In genomic region chr13:49205381-49205998, GRCm38 (mm10) we compare ENCODE assay signal across 8 mouse cellular contexts. TPM values are rescaled to one million over a fixed set of nuclear protein-coding genes. Genes with fewer than 3 reads are reported as not detected.
DNase-seq lines count a peak whose midpoint lies in the region; ATAC-seq and TF ChIP-seq lines count a peak whose summit lies in the region.

No protein-coding gene starts in this region.

- H3K9me3 ChIP-seq in CH12.LX (replicated peaks; ENCODE audit: low read length): no peaks in the 10 kb centered on the region
- H3K9me3 ChIP-seq in heart, postnatal 0 days (replicated peaks; ENCODE audit: control insufficient read depth, low read length): no peaks in the 10 kb centered on the region
- H3K9me3 ChIP-seq in lung, embryonic 14.5 days (ENCODE audit: low read depth, low read length): no peaks in the 10 kb centered on the region

- TF ChIP-seq EP300 in CH12.LX (IDR thresholded peaks at IDR 0.05; ENCODE audit: low read length): no peak; the same call in 1 of the 2 replicates
- TF ChIP-seq EP300 in heart, postnatal 0 days (IDR thresholded peaks at IDR 0.05; ENCODE audit: low read depth): peak; percentile 76

- TF ChIP-seq POLR2A in CH12.LX (IDR thresholded peaks at IDR 0.05; ENCODE audit: low read depth, low read length): no peak
- no peak for TF ChIP-seq POLR2A in brain, embryonic 14.5 days (IDR thresholded peaks at IDR 0.05; ENCODE audit: borderline replicate concordance, extremely low read depth, insufficient read depth, insufficient read length, poor library complexity, severe bottlenecking)

- peak; percentile 80 to 94 for TF ChIP-seq CTCF in CH12.LX (conservative IDR thresholded peaks at IDR 0.05 in 1 of 2, IDR thresholded peaks at IDR 0.05 in 1 of 2; ENCODE audit: low read depth in 2 of 2, low read length in 2 of 2)
- TF ChIP-seq CTCF in brain, embryonic 14.5 days (IDR thresholded peaks at IDR 0.05; ENCODE audit: borderline replicate concordance, extremely low read depth, insufficient read depth, insufficient read length): peak; percentile 98
- peak; percentile 91 for TF ChIP-seq CTCF in heart, postnatal 0 days (IDR thresholded peaks at IDR 0.05; ENCODE audit: low read depth)
- peak; percentile 96 for TF ChIP-seq CTCF in lung, embryonic 14.5 days (IDR thresholded peaks at IDR 0.05; ENCODE audit: low read depth)

- no peak overlapping the region for H3K4me2 ChIP-seq in CH12.LX (ENCODE audit: insufficient read depth, low read depth, poor library complexity, severe bottlenecking)
- no peak overlapping the region; the same call in 1 of the 2 replicates for H3K4me2 ChIP-seq in heart, postnatal 0 days (ENCODE audit: low read depth, low read length)
- no peak overlapping the region for H3K4me2 ChIP-seq in lung, embryonic 14.5 days

- H3K36me3 ChIP-seq in CH12.LX (replicated peaks in 1 of 2; ENCODE audit: control insufficient read depth in 1 of 2, insufficient read depth in 1 of 2, low read length in 1 of 2): peaks cover 0 to 12% of the 10 kb centered on the region in 2 experiments
- peaks cover 50% of the 10 kb centered on the region for H3K36me3 ChIP-seq in heart, postnatal 0 days (replicated peaks; ENCODE audit: control insufficient read depth, insufficient read depth, low read length)
- H3K36me3 ChIP-seq in lung, embryonic 14.5 days (ENCODE audit: insufficient read depth): peaks cover 12% of the 10 kb centered on the region; the same call in 1 of the 2 replicates

- H3K27me3 ChIP-seq in CH12.LX (replicated peaks): no peaks in the 10 kb centered on the region
- H3K27me3 ChIP-seq in heart, postnatal 0 days (ENCODE audit: control insufficient read depth, insufficient read depth, low read length): no peaks in the 10 kb centered on the region
- H3K27me3 ChIP-seq in lung, embryonic 14.5 days (ENCODE audit: insufficient read depth, low read length): no peaks in the 10 kb centered on the region

- 30% methylated on average over 13 of the region's 13 CpGs for WGBS in heart, postnatal 0 days
- WGBS in lung, embryonic 14.5 days: 26% methylated on average over 13 of the region's 13 CpGs

- peak; percentile 66 for ATAC-seq in heart, postnatal 0 days (ENCODE audit: insufficient read depth, low read depth)
- ATAC-seq in lung, embryonic 14.5 days (ENCODE audit: insufficient read depth): peak; percentile 56; the same call in 1 of the 2 replicates
- ATAC-seq in neutrophil, adult 5-6 weeks (ENCODE audit: extremely low read depth, insufficient number of reproducible peaks, low FRiP score, poor library complexity, severe bottlenecking): peak; percentile 67

- dilution Hi-C loops in CH12.LX (cut with MboI; ENCODE audit: extremely low pct_ligation_motif_present, extremely low pct_unique_long_range_greater_than_20kb, low sequenced_read_pairs): no loop called here

- peak; percentile 90 for TF ChIP-seq RAD21 in CH12.LX (IDR thresholded peaks at IDR 0.05; ENCODE audit: low read depth, low read length)

- in situ Hi-C loops in CH12.LX (cut with MboI; ENCODE audit: low pct_ligation_motif_present, low pct_unique_long_range_greater_than_20kb, low sequenced_read_pairs): no loop called here

- peak; percentile 87 for DNase-seq in CH12.LX (ENCODE audit: extremely low read depth)
- DNase-seq in brain, embryonic 14.5 days (ENCODE audit: low read depth): peak; percentile 86
- DNase-seq in fibroblast of lung, adult 2 months (ENCODE audit: low read depth): peak; percentile 93
- DNase-seq in heart, postnatal 0 days (ENCODE audit: low spot score): peak; percentile 72
- DNase-seq in kidney, postnatal 36 days: peak; percentile 81 to 92
- peak; percentile 88 for DNase-seq in lung, embryonic 14.5 days
- peak; percentile 70 for DNase-seq in testis, postnatal 14 days (ENCODE audit: low spot score)

- no peaks in the 10 kb centered on the region for H3K79me2 ChIP-seq in CH12.LX (replicated peaks; ENCODE audit: control insufficient read depth, extremely low read depth, insufficient read depth, poor library complexity, severe bottlenecking)

- no peak overlapping the region for H3K4me3 ChIP-seq in CH12.LX (replicated peaks in 1 of 3; ENCODE audit: low read depth in 2 of 3, low read length in 2 of 3, poor library complexity in 1 of 3)
- no peak overlapping the region for H3K4me3 ChIP-seq in heart, postnatal 0 days (ENCODE audit: low read depth, low read length)
- no peak overlapping the region for H3K4me3 ChIP-seq in lung, embryonic 14.5 days (ENCODE audit: low read depth, low read length)

- peaks cover 4 to 16% of the 10 kb centered on the region in 2 experiments for H3K4me1 ChIP-seq in CH12.LX (ENCODE audit: control insufficient read depth in 1 of 2, insufficient read depth in 2 of 2)
- peaks cover 9% of the 10 kb centered on the region; the same call in 1 of the 2 replicates for H3K4me1 ChIP-seq in heart, postnatal 0 days (ENCODE audit: control insufficient read depth, insufficient read depth)
- H3K4me1 ChIP-seq in lung, embryonic 14.5 days (ENCODE audit: insufficient read depth): no peaks in the 10 kb centered on the region

- H3K27ac ChIP-seq in CH12.LX (ENCODE audit: insufficient read depth, low read depth): no peak overlapping the region
- H3K27ac ChIP-seq in heart, postnatal 0 days (ENCODE audit: low read depth): peak overlapping the region; percentile 26; the same call in 1 of the 2 replicates
- no peak overlapping the region for H3K27ac ChIP-seq in lung, embryonic 14.5 days (ENCODE audit: low read depth)

- H3K9ac ChIP-seq in CH12.LX (ENCODE audit: insufficient read depth, low read depth): no peak overlapping the region
- H3K9ac ChIP-seq in heart, postnatal 0 days (replicated peaks; ENCODE audit: low read depth, low read length): no peak overlapping the region
- H3K9ac ChIP-seq in lung, embryonic 14.5 days: no peak overlapping the region

TF ChIP-seq in CH12.LX, 34 proteins besides CTCF, POLR2A, EP300 and RAD21 (continues in another document):
- TF ChIP-seq MXI1 (IDR thresholded peaks at IDR 0.05; ENCODE audit: low read depth, low read length): peak; percentile 71
- TF ChIP-seq SIN3A (IDR thresholded peaks at IDR 0.05; ENCODE audit: low read length): peak; percentile 41; the same call in 1 of the 2 replicates
- TF ChIP-seq ZC3H11A (IDR thresholded peaks at IDR 0.05; ENCODE audit: low read depth, low read length): peak; percentile 38; the same call in 1 of the 2 replicates
- peak; percentile 55; the same call in 1 of the 2 replicates for TF ChIP-seq MEF2A (IDR thresholded peaks at IDR 0.05; ENCODE audit: borderline replicate concordance, low read depth, low read length)
- TF ChIP-seq SMC3 (IDR thresholded peaks at IDR 0.05; ENCODE audit: low read depth, low read length): peak; percentile 82
- TF ChIP-seq ZMIZ1 (IDR thresholded peaks at IDR 0.05; ENCODE audit: low read depth, low read length): no peak
- peak; percentile 46 for TF ChIP-seq JUND (conservative IDR thresholded peaks at IDR 0.05; ENCODE audit: low read depth, low read length)
- peak; percentile 80; the same call in 1 of the 2 replicates for TF ChIP-seq MYC (IDR thresholded peaks at IDR 0.05; ENCODE audit: low read depth, low read length)
- TF ChIP-seq NELFE (IDR thresholded peaks at IDR 0.05; ENCODE audit: low read depth, low read length): peak; percentile 66
- peak; percentile 49 for TF ChIP-seq IRF4 (IDR thresholded peaks at IDR 0.05; ENCODE audit: low read depth, low read length)
- no peak; the same call in 1 of the 2 replicates for TF ChIP-seq CHD2 (IDR thresholded peaks at IDR 0.05; ENCODE audit: low read length)
- TF ChIP-seq MAFK (IDR thresholded peaks at IDR 0.05; ENCODE audit: insufficient replicate concordance, low read length): no peak
- TF ChIP-seq KAT2A (IDR thresholded peaks at IDR 0.05; ENCODE audit: insufficient replicate concordance, low read length): no peak

RNA-seq across cellular contexts. Expression of gene Card19, which starts 10.3 kb away (rescaled TPM):
- total RNA-seq in CH12.LX (2012; rRNA removed) (4.9 and 5.2 TPM in 2 replicates), CH12.LX (2014; rRNA removed) (3.8 and 3.9 TPM in 2 replicates)
- 5.7 and 9.3 TPM in 2 replicates for polyA plus RNA-seq in CH12.LX (2012; ENCODE audit: insufficient read length, low read depth)
- polyA plus RNA-seq in brain, embryonic 14.5 days (2012; rRNA removed): 26.2 and 26.9 TPM in 2 replicates
- 114 and 136 TPM in 2 replicates for total RNA-seq in heart, postnatal 0 days (2014; rRNA removed; ENCODE audit: low replicate concordance)
- 188 TPM in 2 replicates for polyA plus RNA-seq in heart, postnatal 0 days (2015; fragmentation: Nextera tagmentation; extraction: Ambion mirVana)
- 46.8 and 47.9 TPM in 2 replicates for polyA plus RNA-seq in lung, embryonic 14.5 days (2014; fragmentation: Nextera tagmentation; extraction: Ambion mirVana)
- total RNA-seq in neutrophil, adult 5-6 weeks (2017): 105 and 113 TPM in 2 replicates

RNA-seq across cellular contexts. Expression of gene Ninj1, which starts 18.2 kb away (rescaled TPM):
- total RNA-seq in CH12.LX (2012; rRNA removed) (12.7 and 14.2 TPM in 2 replicates), CH12.LX (2014; rRNA removed) (18.8 and 21.2 TPM in 2 replicates)
- 24.9 and 25.2 TPM in 2 replicates for polyA plus RNA-seq in CH12.LX (2012; ENCODE audit: insufficient read length, low read depth)
- polyA plus RNA-seq in brain, embryonic 14.5 days (2012; rRNA removed): 22.5 and 26.7 TPM in 2 replicates
- total RNA-seq in heart, postnatal 0 days (2014; rRNA removed; ENCODE audit: low replicate concordance): 75.3 and 102 TPM in 2 replicates
- 94.6 and 97.2 TPM in 2 replicates for polyA plus RNA-seq in heart, postnatal 0 days (2015; fragmentation: Nextera tagmentation; extraction: Ambion mirVana)
- polyA plus RNA-seq in lung, embryonic 14.5 days (2014; fragmentation: Nextera tagmentation; extraction: Ambion mirVana): 39.4 and 44.2 TPM in 2 replicates
- 64.2 and 88.4 TPM in 2 replicates for total RNA-seq in neutrophil, adult 5-6 weeks (2017)

RNA-seq across cellular contexts. Expression of gene Susd3, which starts 43.0 kb away (rescaled TPM):
- total RNA-seq in CH12.LX (2012; rRNA removed) (7.7 and 12.0 TPM in 2 replicates), CH12.LX (2014; rRNA removed) (19.0 and 24.2 TPM in 2 replicates)
- polyA plus RNA-seq in CH12.LX (2012; ENCODE audit: insufficient read length, low read depth): 6.0 and 8.2 TPM in 2 replicates
- 0.44 and 0.72 TPM in 2 replicates for polyA plus RNA-seq in brain, embryonic 14.5 days (2012; rRNA removed)
- 0.43 and 0.46 TPM in 2 replicates for total RNA-seq in heart, postnatal 0 days (2014; rRNA removed; ENCODE audit: low replicate concordance)
- 0.75 and 0.99 TPM in 2 replicates for polyA plus RNA-seq in heart, postnatal 0 days (2015; fragmentation: Nextera tagmentation; extraction: Ambion mirVana)
- 1.7 and 3.3 TPM in 2 replicates for polyA plus RNA-seq in lung, embryonic 14.5 days (2014; fragmentation: Nextera tagmentation; extraction: Ambion mirVana)
- 49.3 and 51.1 TPM in 2 replicates for total RNA-seq in neutrophil, adult 5-6 weeks (2017)

RNA-seq across cellular contexts. Expression of gene Wnk2, which starts 57.7 kb away (rescaled TPM):
- total RNA-seq in CH12.LX (2012; rRNA removed) (0.04 TPM in 1 of 2 replicates, not detected in the other), CH12.LX (2014; rRNA removed) (not detected in 2 replicates)
- not detected in 2 replicates for polyA plus RNA-seq in CH12.LX (2012; ENCODE audit: insufficient read length, low read depth)
- 49.0 and 86.7 TPM in 2 replicates for polyA plus RNA-seq in brain, embryonic 14.5 days (2012; rRNA removed)
- total RNA-seq in heart, postnatal 0 days (2014; rRNA removed; ENCODE audit: low replicate concordance): 5.4 and 5.5 TPM in 2 replicates
- polyA plus RNA-seq in heart, postnatal 0 days (2015; fragmentation: Nextera tagmentation; extraction: Ambion mirVana): 1.5 TPM in 2 replicates
- 1.5 and 1.8 TPM in 2 replicates for polyA plus RNA-seq in lung, embryonic 14.5 days (2014; fragmentation: Nextera tagmentation; extraction: Ambion mirVana)
- total RNA-seq in neutrophil, adult 5-6 weeks (2017): 0.12 TPM in 1 of 2 replicates, not detected in the other
